In genomic region chr4:118612619-118613018, GRCm38 (mm10) we compare ENCODE assay signal across 9 mouse cellular contexts. TPM values are rescaled to one million over a fixed set of nuclear protein-coding genes. Genes with fewer than 3 reads are reported as not detected.
A peak's percentile ranks its signal among the peaks of the same experiment; 100 is the strongest.
DNase-seq lines count a peak whose midpoint lies in the region; ATAC-seq and TF ChIP-seq lines count a peak whose summit lies in the region.
"Had no signal": no experiment of that assay in that cellular context is flagged by ENCODE, and none has a peak within 500 bp of the region (broad histone marks: within the 10 kb centered on the region; RNA-seq: fewer than 3 reads in every experiment).

No protein-coding gene starts in this region.

- H3K27ac ChIP-seq in embryonic facial prominence, embryonic 11.5 days (replicated peaks; ENCODE audit: low read depth, low read length): no peak overlapping the region

- CTCF ChIA-PET in Patski (lab: Charles Lee): interaction anchor here (0.9 kb wide), 1 partner anchor 23 kb away, joined by 3 read pairs; no protein-coding TSS in a partner anchor

- H3K4me3 ChIP-seq in embryonic facial prominence, embryonic 11.5 days (ENCODE audit: low read depth, low read length): no peak overlapping the region

- peak; percentile 75 for TF ChIP-seq CTCF in Patski (IDR thresholded peaks at IDR 0.05)

- H3K4me2 ChIP-seq in embryonic facial prominence, embryonic 11.5 days (ENCODE audit: low read depth, low read length): no peak overlapping the region

- H3K27me3 ChIP-seq in Patski: peaks cover 4% of the 10 kb centered on the region
- H3K27me3 ChIP-seq in embryonic facial prominence, embryonic 11.5 days (ENCODE audit: control insufficient read depth, insufficient read depth, low read length): no peaks in the 10 kb centered on the region

- H3K9ac ChIP-seq in embryonic facial prominence, embryonic 11.5 days (replicated peaks; ENCODE audit: low read length): no peak overlapping the region

- WGBS in embryonic facial prominence, embryonic 11.5 days: 18% methylated on average over 11 of the region's 11 CpGs

- H3K36me3 ChIP-seq in embryonic facial prominence, embryonic 11.5 days (replicated peaks; ENCODE audit: control insufficient read depth, insufficient read depth, low read depth, low read length): no peaks in the 10 kb centered on the region

- in situ Hi-C loops in Patski (cut with MboI; ENCODE audit: low pct_unique_long_range_greater_than_20kb): no loop called here

- no peaks in the 10 kb centered on the region for H3K4me1 ChIP-seq in embryonic facial prominence, embryonic 11.5 days (ENCODE audit: control insufficient read depth, insufficient read depth, low read length)

- no peaks in the 10 kb centered on the region for H3K9me3 ChIP-seq in embryonic facial prominence, embryonic 11.5 days (replicated peaks; ENCODE audit: control insufficient read depth, low read length)

- DNase-seq in cerebellum, postnatal 10 days: peak; percentile 65 to 73
- peak; percentile 34 to 42 for DNase-seq in layer of hippocampus, postnatal 10 days (ENCODE audit: low spot score in 2 of 2)
- no peak for DNase-seq in layer of hippocampus, adult 9-10 months (ENCODE audit: low spot score)
- no peak for DNase-seq in Patski (ENCODE audit: low read depth, low spot score)
- peak; percentile 46 for DNase-seq in embryonic facial prominence, embryonic 11.5 days (ENCODE audit: low spot score)
- DNase-seq in lung, postnatal 4 days: peak; percentile 66 to 69
- DNase-seq in urinary bladder, postnatal 36 days (ENCODE audit: low spot score in 2 of 2): peak; percentile 7 to 9

- POLR2A ChIA-PET in Patski (lab: Charles Lee): no interaction called here

- ATAC-seq in cerebellum, adult (ENCODE audit: insufficient number of reproducible peaks, low FRiP score, low TSS enrichment): no peak
- no peak for ATAC-seq in Patski
- ATAC-seq in embryonic facial prominence, embryonic 11.5 days (replicated peaks; ENCODE audit: insufficient number of reproducible peaks, low FRiP score, low TSS enrichment, low read depth): no peak

RNA-seq across cellular contexts. Expression of gene Cfap57, which starts 8.0 kb away (rescaled TPM):
- 1 to 10 TPM in 1 of 2 experiments, under 1 TPM in 1; 0.80 to 1.0 TPM for total RNA-seq in layer of hippocampus, postnatal 10 days (2021)
- polyA plus RNA-seq in Patski (2021): 0.04 TPM
- polyA plus RNA-seq in embryonic facial prominence, embryonic 11.5 days (2014; fragmentation: Nextera tagmentation; extraction: Ambion mirVana): 0.42 and 0.79 TPM in 2 replicates

RNA-seq across cellular contexts. Expression of gene Ebna1bp2, which starts 8.0 kb away (rescaled TPM):
- total RNA-seq in layer of hippocampus, postnatal 10 days (2021): 10 to 100 TPM; 61.3 to 62.9 TPM
- 75.4 TPM for polyA plus RNA-seq in Patski (2021)
- polyA plus RNA-seq in embryonic facial prominence, embryonic 11.5 days (2014; fragmentation: Nextera tagmentation; extraction: Ambion mirVana): 180 and 191 TPM in 2 replicates

RNA-seq across cellular contexts. Expression of gene Olfr62, which starts 46.1 kb away (rescaled TPM):
- total RNA-seq in layer of hippocampus, postnatal 10 days (2021): not detected
- not detected for polyA plus RNA-seq in Patski (2021)
- polyA plus RNA-seq in embryonic facial prominence, embryonic 11.5 days (2014; fragmentation: Nextera tagmentation; extraction: Ambion mirVana): not detected in 2 replicates
- total RNA-seq: hematopoietic stem cell, adult 5-6 weeks had no signal

Comparison
In these comparisons a context has a peak if more than half of its experiments do, and no peak if none do; other contexts are left out.
1. DNase-seq: peak in cerebellum, postnatal 10 days (2 of 2), layer of hippocampus, postnatal 10 days (2 of 2), embryonic facial prominence, embryonic 11.5 days (single experiment), lung, postnatal 4 days (2 of 2) and urinary bladder, postnatal 36 days (2 of 2); none in layer of hippocampus, adult 9-10 months (single experiment) and Patski (single experiment).